Mouse (Mus musculus): ENCODE data around the gene Tmprss7. TPM values are rescaled to one million over a fixed set of nuclear protein-coding genes. Genes with fewer than 3 reads are reported as not detected.

The Tmprss7 gene
- polyA plus RNA-seq, 1 experiment from 2014 or later: 0.09 TPM

- no peaks in the 10 kb centered on the region for H3K36me3 ChIP-seq
- no peak overlapping the region for H3K4me3 ChIP-seq (replicated peaks)
- no peaks in the 10 kb centered on the region for H3K4me1 ChIP-seq
- no peak overlapping the region for H3K4me2 ChIP-seq
- H3K27ac ChIP-seq: no peak overlapping the region
- H3K27me3 ChIP-seq: no peaks in the 10 kb centered on the region
- H3K9ac ChIP-seq: no peak overlapping the region
- 39% methylated on average over 1 of the region's 1 CpGs for WGBS
- no peak for ATAC-seq (replicated peaks; ENCODE audit: low FRiP score)
- no peaks in the 10 kb centered on the region for H3K9me3 ChIP-seq (replicated peaks)
Observed at GRCm38 (mm10) chr16:45676462-45676861, 17.0 kb downstream of the Tmprss7 start.

GRCm38 (mm10) chr16:45670005-45670404 is 23.5 kb downstream of the Tmprss7 start:
- Histone ChIP-seq H3K4me3 (replicated peaks) (no peak overlapping the region), H3K4me1 (peaks cover 6% of the 10 kb centered on the region; the same call in 1 of the 2 replicates), H3K27ac (no peak overlapping the region), H3K27me3 (no peaks in the 10 kb centered on the region), H3K36me3 (no peaks in the 10 kb centered on the region), H3K4me2 (no peak overlapping the region), H3K9ac (no peak overlapping the region), H3K9me3 (replicated peaks) (no peaks in the 10 kb centered on the region)
- ATAC-seq (replicated peaks; ENCODE audit: low FRiP score): peak; percentile 62
- WGBS: 29% methylated on average over 4 of the region's 4 CpGs

GRCm38 (mm10) chr16:45668178-45668577 is 25.3 kb downstream of the Tmprss7 start:
- no peak overlapping the region for H3K27ac ChIP-seq
- H3K9ac ChIP-seq: no peak overlapping the region
- H3K4me1 ChIP-seq: peaks cover 6% of the 10 kb centered on the region; the same call in 1 of the 2 replicates
- no peaks in the 10 kb centered on the region for H3K9me3 ChIP-seq (replicated peaks)
- H3K36me3 ChIP-seq: no peaks in the 10 kb centered on the region
- ATAC-seq (replicated peaks; ENCODE audit: low FRiP score): no peak
- H3K27me3 ChIP-seq: no peaks in the 10 kb centered on the region
- H3K4me3 ChIP-seq (replicated peaks): no peak overlapping the region
- no peak overlapping the region for H3K4me2 ChIP-seq
- WGBS: 65% methylated on average over 3 of the region's 3 CpGs

GRCm38 (mm10) chr16:45666136-45666535 is 27.3 kb downstream of the Tmprss7 start:
- no peaks in the 10 kb centered on the region for H3K36me3 ChIP-seq
- no peak overlapping the region for H3K4me2 ChIP-seq
- H3K4me3 ChIP-seq (replicated peaks): no peak overlapping the region
- 63% methylated on average over 2 of the region's 2 CpGs for WGBS
- ATAC-seq (replicated peaks; ENCODE audit: low FRiP score): no peak
- H3K27ac ChIP-seq: no peak overlapping the region
- H3K27me3 ChIP-seq: no peaks in the 10 kb centered on the region
- no peak overlapping the region for H3K9ac ChIP-seq
- peaks cover 6% of the 10 kb centered on the region; the same call in 1 of the 2 replicates for H3K4me1 ChIP-seq
- H3K9me3 ChIP-seq (replicated peaks): no peaks in the 10 kb centered on the region

GRCm38 (mm10) chr16:45662381-45662780 is 31.1 kb downstream of the Tmprss7 start:
- ATAC-seq (replicated peaks; ENCODE audit: low FRiP score): no peak
- Histone ChIP-seq H3K9ac (no peak overlapping the region), H3K9me3 (replicated peaks) (no peaks in the 10 kb centered on the region), H3K36me3 (no peaks in the 10 kb centered on the region), H3K4me3 (replicated peaks) (no peak overlapping the region), H3K27ac (no peak overlapping the region), H3K27me3 (no peaks in the 10 kb centered on the region), H3K4me2 (no peak overlapping the region), H3K4me1 (no peaks in the 10 kb centered on the region)

- Histone ChIP-seq H3K36me3 (no peaks in the 10 kb centered on the region), H3K4me1 (no peaks in the 10 kb centered on the region), H3K4me3 (replicated peaks) (no peak overlapping the region), H3K9me3 (replicated peaks) (no peaks in the 10 kb centered on the region), H3K27ac (no peak overlapping the region), H3K27me3 (peaks cover 4% of the 10 kb centered on the region; the same call in 1 of the 2 replicates), H3K4me2 (no peak overlapping the region), H3K9ac (no peak overlapping the region)
- 86% methylated on average over 4 of the region's 4 CpGs for WGBS
- ATAC-seq (replicated peaks; ENCODE audit: low FRiP score): no peak
Observed at GRCm38 (mm10) chr16:45659596-45659995, 33.9 kb downstream of the Tmprss7 start.

- Histone ChIP-seq H3K4me3 (replicated peaks) (no peak overlapping the region), H3K9ac (no peak overlapping the region), H3K27me3 (peaks cover 18% of the 10 kb centered on the region), H3K4me2 (no peak overlapping the region), H3K27ac (no peak overlapping the region), H3K9me3 (replicated peaks) (no peaks in the 10 kb centered on the region), H3K36me3 (no peaks in the 10 kb centered on the region), H3K4me1 (peaks cover 10% of the 10 kb centered on the region)
- 87% methylated on average over 1 of the region's 1 CpGs for WGBS
- ATAC-seq (replicated peaks; ENCODE audit: low FRiP score): no peak
Observed at GRCm38 (mm10) chr16:45658248-45658647, 35.2 kb downstream of the Tmprss7 start.

GRCm38 (mm10) chr16:45657574-45658159 is 35.8 kb downstream of the Tmprss7 start:
- Histone ChIP-seq H3K4me2 (no peak overlapping the region), H3K4me1 (peaks cover 13% of the 10 kb centered on the region), H3K9me3 (replicated peaks) (no peaks in the 10 kb centered on the region), H3K27me3 (peaks cover 21% of the 10 kb centered on the region), H3K9ac (no peak overlapping the region), H3K4me3 (replicated peaks) (no peak overlapping the region), H3K27ac (no peak overlapping the region), H3K36me3 (no peaks in the 10 kb centered on the region)
- whole genome bisulfite sequencing: 85% methylated on average over 12 of the region's 12 CpGs
- no peak for ATAC-seq (replicated peaks; ENCODE audit: low FRiP score)

GRCm38 (mm10) chr16:45654465-45654864 is 39.0 kb downstream of the Tmprss7 start:
- H3K4me1 ChIP-seq: peaks cover 13% of the 10 kb centered on the region
- H3K36me3 ChIP-seq: no peaks in the 10 kb centered on the region
- 64% methylated on average over 9 of the region's 9 CpGs for WGBS
- H3K4me3 ChIP-seq (replicated peaks): peak overlapping the region; percentile 42
- H3K4me2 ChIP-seq: peak overlapping the region; percentile 82
- H3K9ac ChIP-seq: no peak overlapping the region
- no peak for ATAC-seq (replicated peaks; ENCODE audit: low FRiP score)
- no peak overlapping the region for H3K27ac ChIP-seq
- no peaks in the 10 kb centered on the region for H3K9me3 ChIP-seq (replicated peaks)
- H3K27me3 ChIP-seq: peaks cover 27% of the 10 kb centered on the region

- Histone ChIP-seq H3K4me1 (peaks cover 13% of the 10 kb centered on the region), H3K27ac (no peak within 1 kb of the TSS), H3K4me3 (replicated peaks) (peak within 1 kb of the TSS; percentile 42), H3K36me3 (no peaks in the 10 kb centered on the region), H3K4me2 (peak within 1 kb of the TSS; percentile 82), H3K9me3 (replicated peaks) (no peaks in the 10 kb centered on the region), H3K27me3 (peaks cover 27% of the 10 kb centered on the region), H3K9ac (peak within 1 kb of the TSS; percentile 21; the same call in 1 of the 2 replicates)
- WGBS: 9% methylated on average over 20 of the region's 20 CpGs
- peak; percentile 83 for ATAC-seq (replicated peaks; ENCODE audit: low FRiP score)
Observed at GRCm38 (mm10) chr16:45653934-45654332, 39.5 kb downstream of the Tmprss7 start, which contains the start of gene BC016579. TSS of gene BC016579 (minus strand) at chr16:45654068.

- H3K4me3 ChIP-seq (replicated peaks): peak overlapping the region; percentile 42
- peak overlapping the region; percentile 82 for H3K4me2 ChIP-seq
- no peak overlapping the region for H3K27ac ChIP-seq
- no peaks in the 10 kb centered on the region for H3K36me3 ChIP-seq
- no peaks in the 10 kb centered on the region for H3K9me3 ChIP-seq (replicated peaks)
- 13% methylated on average over 17 of the region's 17 CpGs for WGBS
- peaks cover 13% of the 10 kb centered on the region for H3K4me1 ChIP-seq
- peak overlapping the region; percentile 21; the same call in 1 of the 2 replicates for H3K9ac ChIP-seq
- H3K27me3 ChIP-seq: peaks cover 27% of the 10 kb centered on the region
- ATAC-seq (replicated peaks; ENCODE audit: low FRiP score): no peak
Observed at GRCm38 (mm10) chr16:45653009-45653933, 40.2 kb downstream of the Tmprss7 start.

- no peaks in the 10 kb centered on the region for H3K9me3 ChIP-seq (replicated peaks)
- ATAC-seq (replicated peaks; ENCODE audit: low FRiP score): no peak
- H3K27ac ChIP-seq: no peak overlapping the region
- no peak overlapping the region for H3K4me3 ChIP-seq (replicated peaks)
- 66% methylated on average over 2 of the region's 2 CpGs for WGBS
- H3K4me1 ChIP-seq: peaks cover 13% of the 10 kb centered on the region
- H3K36me3 ChIP-seq: no peaks in the 10 kb centered on the region
- peaks cover 27% of the 10 kb centered on the region for H3K27me3 ChIP-seq
- no peak overlapping the region for H3K9ac ChIP-seq
- H3K4me2 ChIP-seq: no peak overlapping the region
Observed at GRCm38 (mm10) chr16:45651497-45651896, 42.0 kb downstream of the Tmprss7 start.
